Mouse (Mus musculus): ENCODE measurements around the gene I0C0044D17Rik. TPM values are rescaled to one million over a fixed set of nuclear protein-coding genes. Genes with fewer than 3 reads are reported as not detected.
"Not testable (repeated sequence)": the region's sequence is repeated elsewhere in the genome, so short reads cannot be mapped to it uniquely, and the experiment has no call there.

The I0C0044D17Rik gene
- polyA plus RNA-seq, 1 experiment from 2014 or later: not detected

DNA sequence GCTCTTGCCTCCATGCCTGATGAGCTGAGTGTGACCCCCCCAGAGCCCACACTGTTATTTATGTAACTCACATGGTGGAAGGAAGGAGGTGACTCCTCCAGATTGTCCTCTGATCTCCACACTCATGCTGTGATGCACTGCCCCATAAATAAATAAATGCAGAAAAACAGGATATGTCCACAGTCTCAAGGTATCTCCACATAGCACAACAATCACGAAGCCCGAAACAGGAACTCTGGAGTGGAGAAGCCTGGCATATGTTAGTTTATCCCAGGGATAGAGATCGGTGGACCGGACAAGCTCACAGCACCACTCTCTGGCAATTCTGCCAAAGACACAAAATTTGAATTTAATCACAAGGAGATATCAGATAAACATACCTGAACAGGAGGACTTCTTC is 30.3 kb upstream of the I0C0044D17Rik start:
- H3K27me3 ChIP-seq (ENCODE audit: control insufficient read depth, insufficient read depth, low read length): no peaks in the 10 kb centered on the region
- H3K9ac ChIP-seq (replicated peaks; ENCODE audit: low read length): no peak overlapping the region
- H3K4me2 ChIP-seq (ENCODE audit: low read depth, low read length): no peak overlapping the region
- 92% methylated on average over 4 of the region's 4 CpGs for WGBS
- H3K4me1 ChIP-seq (ENCODE audit: control insufficient read depth, insufficient read depth, low read length): no peaks in the 10 kb centered on the region
- no peak overlapping the region for H3K27ac ChIP-seq (replicated peaks; ENCODE audit: low read depth, low read length)
- DNase-seq (ENCODE audit: low spot score): no peak
- no peak for ATAC-seq (replicated peaks; ENCODE audit: insufficient number of reproducible peaks, low FRiP score, low TSS enrichment, low read depth)
- H3K9me3 ChIP-seq (replicated peaks; ENCODE audit: control insufficient read depth, low read length): no peaks in the 10 kb centered on the region
- no peaks in the 10 kb centered on the region for H3K36me3 ChIP-seq (replicated peaks; ENCODE audit: control insufficient read depth, insufficient read depth, low read depth, low read length)
- no peak overlapping the region for H3K4me3 ChIP-seq (ENCODE audit: low read depth, low read length)

DNA sequence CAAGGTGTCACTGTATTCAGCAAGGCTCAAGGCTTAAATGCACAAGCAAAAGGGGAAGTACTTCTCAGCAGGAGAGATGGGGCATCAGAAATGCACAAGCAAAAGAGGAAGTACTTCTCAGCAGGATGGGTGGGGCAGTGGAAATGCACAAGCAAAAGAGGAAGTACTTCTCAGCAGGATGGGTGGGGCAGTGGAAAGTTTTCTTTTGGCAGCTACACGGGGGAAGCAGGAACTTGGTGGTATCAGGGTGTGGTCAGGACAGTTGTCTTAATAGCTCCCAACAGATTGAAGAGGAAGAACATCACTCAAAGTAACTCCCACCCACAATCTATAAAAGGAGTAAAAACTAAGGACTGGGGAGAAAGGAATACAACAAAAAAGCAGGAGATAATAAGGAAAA is 26.8 kb upstream of the I0C0044D17Rik start:
- not testable (repeated sequence) for ATAC-seq (replicated peaks; ENCODE audit: insufficient number of reproducible peaks, low FRiP score, low TSS enrichment, low read depth)
- WGBS: 88% methylated on average over 1 of the region's 1 CpGs

GRCm38 (mm10) chr4:98847120-98847885 is 23.7 kb upstream of the I0C0044D17Rik start:
- no peak overlapping the region for H3K27ac ChIP-seq (replicated peaks; ENCODE audit: low read depth, low read length)
- H3K4me1 ChIP-seq (ENCODE audit: control insufficient read depth, insufficient read depth, low read length): no peaks in the 10 kb centered on the region; the same call in 1 of the 2 replicates
- H3K4me2 ChIP-seq (ENCODE audit: low read depth, low read length): no peak overlapping the region
- H3K36me3 ChIP-seq (replicated peaks; ENCODE audit: control insufficient read depth, insufficient read depth, low read depth, low read length): no peaks in the 10 kb centered on the region
- ATAC-seq (replicated peaks; ENCODE audit: insufficient number of reproducible peaks, low FRiP score, low TSS enrichment, low read depth) (no peak), DNase-seq (ENCODE audit: low spot score) (no peak)
- WGBS: 51% methylated on average over 6 of the region's 6 CpGs
- H3K27me3 ChIP-seq (ENCODE audit: control insufficient read depth, insufficient read depth, low read length): no peaks in the 10 kb centered on the region
- no peaks in the 10 kb centered on the region for H3K9me3 ChIP-seq (replicated peaks; ENCODE audit: control insufficient read depth, low read length)
- no peak overlapping the region for H3K4me3 ChIP-seq (ENCODE audit: low read depth, low read length)
- H3K9ac ChIP-seq (replicated peaks; ENCODE audit: low read length): no peak overlapping the region

More for the DNA sequence above, 26.8 kb upstream of the I0C0044D17Rik start:
- DNase-seq (ENCODE audit: low spot score); H3K4me2 ChIP-seq (ENCODE audit: low read depth, low read length); H3K9me3 ChIP-seq (replicated peaks; ENCODE audit: control insufficient read depth, low read length); H3K4me3 ChIP-seq (ENCODE audit: low read depth, low read length); H3K36me3 ChIP-seq (replicated peaks; ENCODE audit: control insufficient read depth, insufficient read depth, low read depth, low read length); H3K27ac ChIP-seq (replicated peaks; ENCODE audit: low read depth, low read length); H3K9ac ChIP-seq (replicated peaks; ENCODE audit: low read length); H3K27me3 ChIP-seq (ENCODE audit: control insufficient read depth, insufficient read depth, low read length); H3K4me1 ChIP-seq (ENCODE audit: control insufficient read depth, insufficient read depth, low read length): not testable (repeated sequence)

DNA sequence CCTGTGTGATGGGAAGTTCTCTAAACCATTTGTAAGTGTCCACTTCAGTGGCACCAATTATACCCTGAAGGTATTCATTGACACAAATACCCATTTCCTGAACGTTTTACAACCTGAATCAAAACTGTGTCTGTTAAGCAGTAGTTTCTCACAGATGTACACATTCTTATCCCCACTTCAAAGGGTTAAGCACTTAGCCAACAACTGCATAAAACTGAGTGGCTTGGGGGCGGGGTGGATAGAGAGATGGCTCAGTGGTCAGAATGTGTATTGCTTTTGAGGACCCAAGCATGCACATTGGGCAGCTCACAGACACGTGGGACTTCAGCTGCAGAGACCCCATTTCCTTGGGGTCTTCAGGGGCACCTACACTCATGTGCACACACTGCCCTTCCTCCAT is 22.8 kb upstream of the I0C0044D17Rik start:
- H3K9ac ChIP-seq (replicated peaks; ENCODE audit: low read length): no peak overlapping the region
- H3K4me1 ChIP-seq (ENCODE audit: control insufficient read depth, insufficient read depth, low read length): no peaks in the 10 kb centered on the region; the same call in 1 of the 2 replicates
- DNase-seq (ENCODE audit: low spot score): peak; percentile 42
- H3K9me3 ChIP-seq (replicated peaks; ENCODE audit: control insufficient read depth, low read length): no peaks in the 10 kb centered on the region
- no peak overlapping the region for H3K4me2 ChIP-seq (ENCODE audit: low read depth, low read length)
- H3K27me3 ChIP-seq (ENCODE audit: control insufficient read depth, insufficient read depth, low read length): no peaks in the 10 kb centered on the region
- no peak overlapping the region for H3K27ac ChIP-seq (replicated peaks; ENCODE audit: low read depth, low read length)
- H3K4me3 ChIP-seq (ENCODE audit: low read depth, low read length): no peak overlapping the region
- 45% methylated on average over 3 of the region's 3 CpGs for WGBS
- H3K36me3 ChIP-seq (replicated peaks; ENCODE audit: control insufficient read depth, insufficient read depth, low read depth, low read length): no peaks in the 10 kb centered on the region
- ATAC-seq (replicated peaks; ENCODE audit: insufficient number of reproducible peaks, low FRiP score, low TSS enrichment, low read depth): no peak

- Histone ChIP-seq H3K4me1 (ENCODE audit: control insufficient read depth, insufficient read depth, low read length) (no peaks in the 10 kb centered on the region; the same call in 1 of the 2 replicates), H3K9ac (replicated peaks; ENCODE audit: low read length) (no peak overlapping the region), H3K9me3 (replicated peaks; ENCODE audit: control insufficient read depth, low read length) (no peaks in the 10 kb centered on the region), H3K4me2 (ENCODE audit: low read depth, low read length) (no peak overlapping the region), H3K36me3 (replicated peaks; ENCODE audit: control insufficient read depth, insufficient read depth, low read depth, low read length) (no peaks in the 10 kb centered on the region), H3K4me3 (ENCODE audit: low read depth, low read length) (no peak overlapping the region), H3K27ac (replicated peaks; ENCODE audit: low read depth, low read length) (no peak overlapping the region), H3K27me3 (ENCODE audit: control insufficient read depth, insufficient read depth, low read length) (no peaks in the 10 kb centered on the region)
- no peak for ATAC-seq (replicated peaks; ENCODE audit: insufficient number of reproducible peaks, low FRiP score, low TSS enrichment, low read depth)
- DNase-seq (ENCODE audit: low spot score): no peak
- WGBS: 57% methylated on average over 8 of the region's 8 CpGs
These were observed 22.1 kb upstream of the I0C0044D17Rik start for GRCm38 (mm10) chr4:98845687-98846125.

DNA sequence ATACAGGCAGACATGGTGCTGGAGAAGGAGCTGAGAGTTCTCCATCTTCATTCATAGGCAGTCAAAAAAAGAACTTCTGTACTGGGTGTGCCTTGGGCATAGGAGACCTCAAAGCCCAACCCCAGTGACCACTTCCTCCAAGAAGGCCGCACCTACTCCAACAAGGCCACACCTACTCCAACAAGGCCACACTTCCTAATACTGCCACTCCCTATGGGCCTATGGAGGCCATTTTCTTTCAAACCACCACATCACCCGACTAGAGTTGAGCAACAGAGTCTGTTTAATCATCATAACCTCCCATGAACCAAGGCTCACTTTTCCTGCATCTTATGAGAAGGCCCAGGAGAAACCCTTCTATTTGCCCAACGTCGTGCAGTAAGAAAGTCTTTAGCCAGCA is 21.6 kb upstream of the I0C0044D17Rik start:
- H3K4me1 ChIP-seq (ENCODE audit: control insufficient read depth, insufficient read depth, low read length): no peaks in the 10 kb centered on the region; the same call in 1 of the 2 replicates
- no peak overlapping the region for H3K4me2 ChIP-seq (ENCODE audit: low read depth, low read length)
- H3K9ac ChIP-seq (replicated peaks; ENCODE audit: low read length): no peak overlapping the region
- DNase-seq (ENCODE audit: low spot score): no peak
- no peak for ATAC-seq (replicated peaks; ENCODE audit: insufficient number of reproducible peaks, low FRiP score, low TSS enrichment, low read depth)
- H3K27ac ChIP-seq (replicated peaks; ENCODE audit: low read depth, low read length): no peak overlapping the region
- H3K36me3 ChIP-seq (replicated peaks; ENCODE audit: control insufficient read depth, insufficient read depth, low read depth, low read length): no peaks in the 10 kb centered on the region
- H3K9me3 ChIP-seq (replicated peaks; ENCODE audit: control insufficient read depth, low read length): no peaks in the 10 kb centered on the region
- H3K4me3 ChIP-seq (ENCODE audit: low read depth, low read length): no peak overlapping the region
- 90% methylated on average over 4 of the region's 4 CpGs for WGBS
- no peaks in the 10 kb centered on the region for H3K27me3 ChIP-seq (ENCODE audit: control insufficient read depth, insufficient read depth, low read length)

DNA sequence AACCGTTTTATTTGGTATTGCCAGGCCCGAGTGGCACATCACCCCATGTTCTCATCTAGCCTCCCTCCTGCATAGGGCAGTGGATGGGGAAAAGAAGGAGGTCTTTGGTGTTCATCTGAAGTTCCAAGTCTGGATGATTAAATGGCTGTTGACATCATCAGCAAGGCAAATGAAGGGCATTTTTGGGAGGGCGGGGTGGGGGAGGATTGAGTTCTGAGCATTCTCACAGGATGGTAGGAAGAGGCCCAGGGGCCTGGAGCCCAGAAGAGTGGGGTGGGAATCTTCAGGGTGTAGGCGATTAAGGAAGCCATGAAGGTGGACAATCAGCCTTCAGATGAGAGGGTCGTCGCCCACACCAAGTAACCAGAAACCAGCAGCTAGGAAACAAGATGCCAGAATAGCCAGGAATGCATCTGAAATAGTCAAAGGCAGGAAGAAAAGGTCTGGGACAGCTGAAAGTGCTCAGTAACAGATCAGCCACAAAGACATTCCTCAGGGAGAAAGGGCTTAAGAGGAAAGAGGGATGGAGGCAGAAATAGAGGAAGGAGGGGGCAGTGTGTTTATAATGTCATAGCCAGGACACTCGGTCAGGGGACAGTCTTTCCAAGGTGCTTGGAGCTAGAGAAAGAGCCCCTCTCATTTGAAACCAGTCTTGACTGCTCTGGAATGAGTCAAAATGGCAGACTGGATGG is 20.4 kb upstream of the I0C0044D17Rik start:
- WGBS: 66% methylated on average over 7 of the region's 7 CpGs
- ATAC-seq (replicated peaks; ENCODE audit: insufficient number of reproducible peaks, low FRiP score, low TSS enrichment, low read depth): no peak
- H3K4me1 ChIP-seq (ENCODE audit: control insufficient read depth, insufficient read depth, low read length): no peaks in the 10 kb centered on the region; the same call in 1 of the 2 replicates
- H3K4me2 ChIP-seq (ENCODE audit: low read depth, low read length): no peak overlapping the region
- H3K27ac ChIP-seq (replicated peaks; ENCODE audit: low read depth, low read length): no peak overlapping the region
- H3K9me3 ChIP-seq (replicated peaks; ENCODE audit: control insufficient read depth, low read length): no peaks in the 10 kb centered on the region
- H3K27me3 ChIP-seq (ENCODE audit: control insufficient read depth, insufficient read depth, low read length): no peaks in the 10 kb centered on the region
- no peak overlapping the region for H3K4me3 ChIP-seq (ENCODE audit: low read depth, low read length)
- H3K9ac ChIP-seq (replicated peaks; ENCODE audit: low read length): no peak overlapping the region
- DNase-seq (ENCODE audit: low spot score): no peak
- no peaks in the 10 kb centered on the region for H3K36me3 ChIP-seq (replicated peaks; ENCODE audit: control insufficient read depth, insufficient read depth, low read depth, low read length)

DNA sequence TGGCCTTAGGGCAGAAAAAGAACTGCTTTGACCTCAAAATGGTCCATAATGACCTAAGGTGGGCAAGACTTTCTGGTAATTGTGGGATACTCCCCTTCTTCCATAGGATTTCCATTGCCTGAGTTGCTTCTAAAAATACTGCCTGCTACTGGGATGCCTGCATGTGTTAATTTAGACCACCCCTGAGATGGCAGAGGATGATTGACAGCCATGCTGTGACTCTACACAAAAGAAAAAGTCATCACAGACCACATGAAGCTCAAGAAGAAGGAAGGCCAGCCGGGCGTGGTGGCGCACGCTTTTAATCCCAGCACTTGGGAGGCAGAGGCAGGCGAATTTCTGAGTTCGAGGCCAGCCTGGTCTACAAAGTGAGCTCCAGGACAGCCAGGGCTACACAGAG is 17.6 kb upstream of the I0C0044D17Rik start:
- H3K9me3 ChIP-seq (replicated peaks; ENCODE audit: control insufficient read depth, low read length); H3K4me1 ChIP-seq (ENCODE audit: control insufficient read depth, insufficient read depth, low read length); H3K36me3 ChIP-seq (replicated peaks; ENCODE audit: control insufficient read depth, insufficient read depth, low read depth, low read length); H3K4me3 ChIP-seq (ENCODE audit: low read depth, low read length); H3K27me3 ChIP-seq (ENCODE audit: control insufficient read depth, insufficient read depth, low read length); H3K4me2 ChIP-seq (ENCODE audit: low read depth, low read length); ATAC-seq (replicated peaks; ENCODE audit: insufficient number of reproducible peaks, low FRiP score, low TSS enrichment, low read depth); DNase-seq (ENCODE audit: low spot score); H3K27ac ChIP-seq (replicated peaks; ENCODE audit: low read depth, low read length); H3K9ac ChIP-seq (replicated peaks; ENCODE audit: low read length): not testable (repeated sequence)
- 90% methylated on average over 6 of the region's 6 CpGs for WGBS

All from embryonic facial prominence, embryonic 11.5 days (tissue).